ENCODE assay signal across 7 mouse cellular contexts in the genomic region with DNA sequence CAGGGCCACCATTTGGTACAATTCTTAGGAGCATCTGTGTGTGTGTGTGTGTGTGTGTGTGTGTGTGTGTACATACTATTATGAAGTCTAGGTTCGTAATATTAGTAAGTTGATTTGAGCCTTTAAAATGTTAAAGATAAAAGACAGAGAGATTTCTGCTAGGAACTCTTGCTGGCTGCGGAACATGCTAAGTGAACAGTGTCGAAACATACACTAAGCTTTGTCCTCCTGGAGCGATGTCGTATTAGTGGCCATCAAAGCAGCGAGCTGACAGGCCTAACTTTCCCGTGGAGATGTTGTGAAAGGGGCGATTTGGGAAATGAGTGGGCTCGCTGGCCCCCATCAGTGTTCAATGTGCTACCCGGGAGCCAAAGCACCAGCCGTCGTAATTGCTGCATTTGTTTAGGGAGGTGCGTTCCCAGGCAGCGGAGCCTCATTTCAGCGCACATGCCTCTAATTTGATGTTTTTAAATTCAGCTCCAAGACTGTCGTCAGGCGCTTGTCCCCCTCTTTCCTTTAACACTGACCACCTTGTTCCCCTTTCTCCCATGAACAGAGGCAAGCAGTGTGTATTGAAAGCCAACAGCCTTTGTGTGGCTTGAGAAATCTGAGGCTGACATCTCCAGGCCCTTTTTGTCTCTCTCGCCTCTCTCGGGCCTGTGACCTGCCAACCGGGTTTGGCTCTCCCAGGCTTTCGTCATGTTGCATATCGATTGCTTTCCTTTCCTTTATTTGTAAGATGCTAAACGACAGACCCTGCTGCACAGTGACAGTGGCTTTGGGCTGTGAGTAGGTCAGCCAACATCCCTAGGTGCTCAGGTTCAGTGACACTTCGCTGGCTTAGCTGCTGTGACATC.
DNase-seq lines count a peak whose midpoint lies in the region; ATAC-seq lines count a peak whose summit lies in the region.

No protein-coding gene starts in this region.

- no peaks in the 10 kb centered on the region for H3K27me3 ChIP-seq in embryonic facial prominence, embryonic 13.5 days
- H3K27me3 ChIP-seq in hindbrain, embryonic 10.5 days (ENCODE audit: insufficient read depth, poor library complexity, severe bottlenecking), result 0 out of 2 replicates have a peak, but pooled peaks cover 6% of the 10 kb centered on the region
- H3K27me3 ChIP-seq in limb, embryonic 11.5 days (ENCODE audit: control insufficient read depth, insufficient read depth, low read length), result no peaks in the 10 kb centered on the region
- H3K27me3 ChIP-seq in neural tube, embryonic 13.5 days, result no peaks in the 10 kb centered on the region
- H3K27me3 ChIP-seq in heart, embryonic 10.5 days (ENCODE audit: insufficient read depth, poor library complexity, severe bottlenecking), result no peaks in the 10 kb centered on the region
- no peaks in the 10 kb centered on the region for H3K27me3 ChIP-seq in liver, embryonic 12.5 days (replicated peaks)

- H3K4me3 ChIP-seq in embryonic facial prominence, embryonic 13.5 days, result no peak overlapping the region
- 0 out of 2 replicates have a peak overlapping the region, but pooled peaks have one; percentile 6 for H3K4me3 ChIP-seq in hindbrain, embryonic 10.5 days
- H3K4me3 ChIP-seq in limb, embryonic 11.5 days (ENCODE audit: low read depth, low read length), result no peak overlapping the region
- no peak overlapping the region for H3K4me3 ChIP-seq in neural tube, embryonic 13.5 days
- no peak overlapping the region for H3K4me3 ChIP-seq in heart, embryonic 10.5 days
- H3K4me3 ChIP-seq in liver, embryonic 12.5 days, result no peak overlapping the region

- DNase-seq in hindbrain, embryonic 10.5 days (ENCODE audit: low spot score), result peak; percentile 50
- peak; percentile 33 for DNase-seq in limb, embryonic 11.5 days (ENCODE audit: low spot score)
- no peak for DNase-seq in heart, embryonic 10.5 days (ENCODE audit: low spot score)
- no peak for DNase-seq in thymus, postnatal 10 days (ENCODE audit: low spot score in 2 of 2)

- WGBS in embryonic facial prominence, embryonic 13.5 days, result 36% methylated on average over 24 of the region's 24 CpGs
- 45% methylated on average over 24 of the region's 24 CpGs for WGBS in hindbrain, embryonic 10.5 days
- WGBS in limb, embryonic 11.5 days, result 56% methylated on average over 24 of the region's 24 CpGs
- 21% methylated on average over 24 of the region's 24 CpGs for WGBS in neural tube, embryonic 13.5 days
- 72% methylated on average over 24 of the region's 24 CpGs for WGBS in heart, embryonic 10.5 days
- WGBS in liver, embryonic 12.5 days (ENCODE audit: insufficient replicate concordance), result 72% methylated on average over 24 of the region's 24 CpGs

- H3K9ac ChIP-seq in embryonic facial prominence, embryonic 13.5 days, result 0 out of 2 replicates have a peak overlapping the region, but pooled peaks have one; percentile 46
- 0 out of 2 replicates have a peak overlapping the region, but pooled peaks have one; percentile 18 for H3K9ac ChIP-seq in limb, embryonic 11.5 days (ENCODE audit: low read length)
- H3K9ac ChIP-seq in neural tube, embryonic 13.5 days, result peak overlapping the region; percentile 39; the same call in 1 of the 2 replicates
- H3K9ac ChIP-seq in liver, embryonic 12.5 days, result no peak overlapping the region

- H3K9me3 ChIP-seq in embryonic facial prominence, embryonic 13.5 days, result no peaks in the 10 kb centered on the region
- no peaks in the 10 kb centered on the region for H3K9me3 ChIP-seq in hindbrain, embryonic 10.5 days
- H3K9me3 ChIP-seq in limb, embryonic 11.5 days (ENCODE audit: control insufficient read depth, low read length), result no peaks in the 10 kb centered on the region
- no peaks in the 10 kb centered on the region for H3K9me3 ChIP-seq in neural tube, embryonic 13.5 days
- H3K9me3 ChIP-seq in heart, embryonic 10.5 days, result no peaks in the 10 kb centered on the region
- no peaks in the 10 kb centered on the region for H3K9me3 ChIP-seq in liver, embryonic 12.5 days (replicated peaks)

- no peaks in the 10 kb centered on the region for H3K36me3 ChIP-seq in embryonic facial prominence, embryonic 13.5 days
- H3K36me3 ChIP-seq in hindbrain, embryonic 10.5 days, result no peaks in the 10 kb centered on the region
- H3K36me3 ChIP-seq in limb, embryonic 11.5 days (ENCODE audit: control insufficient read depth, insufficient read depth, low read length), result no peaks in the 10 kb centered on the region
- H3K36me3 ChIP-seq in neural tube, embryonic 13.5 days, result no peaks in the 10 kb centered on the region
- H3K36me3 ChIP-seq in heart, embryonic 10.5 days, result no peaks in the 10 kb centered on the region
- no peaks in the 10 kb centered on the region for H3K36me3 ChIP-seq in liver, embryonic 12.5 days

- peak overlapping the region; percentile 69 for H3K27ac ChIP-seq in embryonic facial prominence, embryonic 13.5 days
- peak overlapping the region; percentile 87 for H3K27ac ChIP-seq in hindbrain, embryonic 10.5 days
- H3K27ac ChIP-seq in limb, embryonic 11.5 days (replicated peaks; ENCODE audit: low read depth, low read length), result peak overlapping the region; percentile 22; the same call in 1 of the 2 replicates
- peak overlapping the region; percentile 75 for H3K27ac ChIP-seq in neural tube, embryonic 13.5 days (replicated peaks)
- no peak overlapping the region for H3K27ac ChIP-seq in heart, embryonic 10.5 days
- H3K27ac ChIP-seq in liver, embryonic 12.5 days, result no peak overlapping the region

- 0 out of 2 replicates have a peak overlapping the region, but pooled peaks have one; percentile 3 for H3K4me2 ChIP-seq in embryonic facial prominence, embryonic 13.5 days
- H3K4me2 ChIP-seq in limb, embryonic 11.5 days (ENCODE audit: low read depth, severe bottlenecking), result no peak overlapping the region
- H3K4me2 ChIP-seq in neural tube, embryonic 13.5 days, result 0 out of 2 replicates have a peak overlapping the region, but pooled peaks have one; percentile 24
- H3K4me2 ChIP-seq in liver, embryonic 12.5 days, result no peak overlapping the region

- H3K4me1 ChIP-seq in embryonic facial prominence, embryonic 13.5 days, result peaks cover 39% of the 10 kb centered on the region
- peaks cover 40% of the 10 kb centered on the region for H3K4me1 ChIP-seq in hindbrain, embryonic 10.5 days (replicated peaks)
- H3K4me1 ChIP-seq in limb, embryonic 11.5 days (ENCODE audit: control insufficient read depth, insufficient read depth, low read length), result 0 out of 2 replicates have a peak, but pooled peaks cover 9% of the 10 kb centered on the region
- peaks cover 50% of the 10 kb centered on the region for H3K4me1 ChIP-seq in neural tube, embryonic 13.5 days (replicated peaks)
- H3K4me1 ChIP-seq in heart, embryonic 10.5 days, result peaks cover 14% of the 10 kb centered on the region; the same call in 1 of the 2 replicates
- H3K4me1 ChIP-seq in liver, embryonic 12.5 days, result no peaks in the 10 kb centered on the region

- no peak for ATAC-seq in embryonic facial prominence, embryonic 13.5 days (ENCODE audit: insufficient number of reproducible peaks, insufficient read depth, low FRiP score, low TSS enrichment, low read depth)
- no peak for ATAC-seq in limb, embryonic 11.5 days (ENCODE audit: insufficient number of reproducible peaks, low FRiP score, low TSS enrichment, low read depth)
- peak; percentile 63 for ATAC-seq in neural tube, embryonic 13.5 days (ENCODE audit: low read depth)
- no peak for ATAC-seq in liver, embryonic 12.5 days

Comparison
In these comparisons a context has a peak if more than half of its experiments do, and no peak if none do; other contexts are left out.
1. H3K27ac ChIP-seq: peak in embryonic facial prominence, embryonic 13.5 days (single experiment), hindbrain, embryonic 10.5 days (single experiment), limb, embryonic 11.5 days (single experiment) and neural tube, embryonic 13.5 days (single experiment); none in heart, embryonic 10.5 days (single experiment) and liver, embryonic 12.5 days (single experiment).
2. H3K4me2 ChIP-seq: peak in embryonic facial prominence, embryonic 13.5 days (single experiment) and neural tube, embryonic 13.5 days (single experiment); none in limb, embryonic 11.5 days (single experiment) and liver, embryonic 12.5 days (single experiment).
3. DNase-seq: peak in hindbrain, embryonic 10.5 days (single experiment) and limb, embryonic 11.5 days (single experiment); none in heart, embryonic 10.5 days (single experiment) and thymus, postnatal 10 days (0 of 2).